In genomic region chr9:21525142-21525936, GRCm38 (mm10) we compare ENCODE assay signal across 17 mouse cellular contexts. TPM values are rescaled to one million over a fixed set of nuclear protein-coding genes. Genes with fewer than 3 reads are reported as not detected.
DNase-seq lines count a peak whose midpoint lies in the region; ATAC-seq and TF ChIP-seq lines count a peak whose summit lies in the region.
"Had no signal": no experiment of that assay in that cellular context is flagged by ENCODE, and none has a peak within 500 bp of the region (broad histone marks: within the 10 kb centered on the region; RNA-seq: fewer than 3 reads in every experiment).

No protein-coding gene starts in this region.

- H3K4me1 ChIP-seq in heart, adult 2 months (ENCODE audit: control insufficient read depth, insufficient read depth, low read length) = no peaks in the 10 kb centered on the region
- no peaks in the 10 kb centered on the region for H3K4me1 ChIP-seq in heart, embryonic 11.5 days (ENCODE audit: control insufficient read depth, insufficient read depth, low read length)
- peaks cover 17% of the 10 kb centered on the region for H3K4me1 ChIP-seq in thymus, adult 2 months (replicated peaks; ENCODE audit: control insufficient read depth, insufficient read depth, low read length)
- H3K4me1 ChIP-seq: embryonic facial prominence, embryonic 12.5 days; limb, embryonic 15.5 days had no signal

- no peak for TF ChIP-seq POLR2A in heart, adult 2 months (IDR thresholded peaks at IDR 0.05; ENCODE audit: insufficient read depth, low read depth, low read length)
- TF ChIP-seq POLR2A in thymus, adult 2 months (IDR thresholded peaks at IDR 0.05; ENCODE audit: control insufficient read depth, extremely low read depth, insufficient read depth, low read length, poor library complexity) = no peak

- 50% methylated on average over 7 of the region's 7 CpGs for WGBS in heart, adult 2 months
- 72% methylated on average over 7 of the region's 7 CpGs for WGBS in heart, embryonic 11.5 days (ENCODE audit: insufficient replicate concordance)
- 23% methylated on average over 7 of the region's 7 CpGs for WGBS in thymus, adult 2 months

- H3K9ac ChIP-seq in heart, adult 2 months (ENCODE audit: low read depth, low read length) = no peak overlapping the region
- no peak overlapping the region for H3K9ac ChIP-seq in heart, embryonic 11.5 days (ENCODE audit: low read depth, low read length)
- H3K9ac ChIP-seq: embryonic facial prominence, embryonic 12.5 days; limb, embryonic 15.5 days had no signal

- H3K9me3 ChIP-seq in heart, embryonic 11.5 days (replicated peaks; ENCODE audit: control insufficient read depth, low read length) = no peaks in the 10 kb centered on the region
- H3K9me3 ChIP-seq: embryonic facial prominence, embryonic 12.5 days; hindbrain, embryonic 12.5 days; limb, embryonic 15.5 days had no signal

- DNase-seq in heart, adult 2 months = peak in 1 of 2 experiments; percentile 40
- no peak for DNase-seq in thymus, adult 2 months
- no peak for DNase-seq in thymus, postnatal 14 days
- no peak for DNase-seq in retina, postnatal 1 day
- DNase-seq in adipocyte (ENCODE audit: low spot score) = no peak
- no peak for DNase-seq in urinary bladder, postnatal 4 days (ENCODE audit: low spot score in 2 of 2)
- DNase-seq: adrenal gland, postnatal 25 days; cerebellum, adult 8-10 months; gastrocnemius, postnatal 36 days; kidney, postnatal 14 days; midbrain, embryonic 14.5 days had no signal

- no peak overlapping the region for H3K4me2 ChIP-seq in heart, embryonic 11.5 days
- H3K4me2 ChIP-seq: embryonic facial prominence, embryonic 12.5 days; hindbrain, embryonic 12.5 days; limb, embryonic 15.5 days had no signal

- TF ChIP-seq CTCF in heart, adult 2 months (IDR thresholded peaks at IDR 0.05) = no peak
- TF ChIP-seq CTCF in thymus, adult 2 months (IDR thresholded peaks at IDR 0.05; ENCODE audit: borderline replicate concordance, control insufficient read depth, extremely low read depth, insufficient read depth, low read length, poor library complexity) = no peak

- peak overlapping the region; percentile 12; the same call in 1 of the 2 replicates for H3K27ac ChIP-seq in heart, adult 2 months
- no peak overlapping the region for H3K27ac ChIP-seq in heart, embryonic 11.5 days (ENCODE audit: low read depth, low read length)
- peak overlapping the region; percentile 30; the same call in 1 of the 2 replicates for H3K27ac ChIP-seq in thymus, adult 2 months (ENCODE audit: control insufficient read depth, insufficient read depth, low read length)
- H3K27ac ChIP-seq: embryonic facial prominence, embryonic 12.5 days; hindbrain, embryonic 12.5 days; limb, embryonic 15.5 days had no signal

- H3K79me2 ChIP-seq in heart, adult 2 months (replicated peaks; ENCODE audit: control insufficient read depth, insufficient read depth, low read length) = no peaks in the 10 kb centered on the region

- no peak for ATAC-seq in heart, embryonic 11.5 days (replicated peaks; ENCODE audit: insufficient number of reproducible peaks, low FRiP score, low TSS enrichment)
- peak; percentile 45 for ATAC-seq in megakaryocyte, adult 5-6 weeks (ENCODE audit: poor library complexity, severe bottlenecking)
- ATAC-seq: forebrain, embryonic 14.5 days had no signal

- no peaks in the 10 kb centered on the region for H3K27me3 ChIP-seq in heart, adult 2 months (ENCODE audit: control insufficient read depth, insufficient read depth, low read length)
- no peaks in the 10 kb centered on the region for H3K27me3 ChIP-seq in heart, embryonic 11.5 days (ENCODE audit: control insufficient read depth, insufficient read depth, low read length)
- H3K27me3 ChIP-seq in thymus, adult 2 months (ENCODE audit: control insufficient read depth, insufficient read depth, low read length) = no peaks in the 10 kb centered on the region
- H3K27me3 ChIP-seq: embryonic facial prominence, embryonic 12.5 days; hindbrain, embryonic 12.5 days; limb, embryonic 15.5 days had no signal

- no peak for TF ChIP-seq EP300 in heart, adult 2 months (IDR thresholded peaks at IDR 0.05; ENCODE audit: insufficient read depth, low read depth, low read length)

- no peak overlapping the region for H3K4me3 ChIP-seq in heart, adult 2 months
- no peak overlapping the region for H3K4me3 ChIP-seq in heart, embryonic 11.5 days (ENCODE audit: low read depth, low read length)
- peak overlapping the region; percentile 72; the same call in 1 of the 2 replicates for H3K4me3 ChIP-seq in thymus, adult 2 months (ENCODE audit: control insufficient read depth, insufficient read depth, low read length)
- H3K4me3 ChIP-seq: embryonic facial prominence, embryonic 12.5 days; hindbrain, embryonic 12.5 days; limb, embryonic 15.5 days had no signal

- intact Hi-C loops in heart, adult 2 months (cut with DNase I) = no loop called here

- no peaks in the 10 kb centered on the region for H3K36me3 ChIP-seq in heart, adult 2 months (ENCODE audit: control insufficient read depth, insufficient read depth, low read length)
- H3K36me3 ChIP-seq in heart, embryonic 11.5 days (ENCODE audit: control insufficient read depth, insufficient read depth, low read length) = no peaks in the 10 kb centered on the region
- no peaks in the 10 kb centered on the region for H3K36me3 ChIP-seq in thymus, adult 2 months (ENCODE audit: control insufficient read depth, insufficient read depth, low read length)

RNA-seq across cellular contexts. Expression of gene AB124611, which starts 0.6 kb away (rescaled TPM):
- 1 to 10 TPM; 1.4 to 2.4 TPM for total RNA-seq in heart, adult 2 months (2021)
- 1.5 TPM in 2 replicates for polyA plus RNA-seq in heart, adult 2 months (2012; rRNA removed)
- polyA plus RNA-seq in heart, embryonic 11.5 days (2014; fragmentation: Nextera tagmentation; extraction: Ambion mirVana) = 1.5 and 1.7 TPM in 2 replicates
- polyA plus RNA-seq in thymus, adult 2 months (2012; rRNA removed) = 29.5 and 31.1 TPM in 2 replicates
- total RNA-seq in megakaryocyte, adult 5-6 weeks (2015) = 179 and 187 TPM in 2 replicates
- total RNA-seq in megakaryocyte, adult 5-6 weeks (2017) = 290 and 296 TPM in 2 replicates

RNA-seq across cellular contexts. Expression of gene Tmed1, which starts 15.3 kb away (rescaled TPM):
- 10 to 100 TPM; 40.9 to 47.2 TPM for total RNA-seq in heart, adult 2 months (2021)
- polyA plus RNA-seq in heart, adult 2 months (2012; rRNA removed) = 48.1 and 58.9 TPM in 2 replicates
- 79.8 and 80.9 TPM in 2 replicates for polyA plus RNA-seq in heart, embryonic 11.5 days (2014; fragmentation: Nextera tagmentation; extraction: Ambion mirVana)
- polyA plus RNA-seq in thymus, adult 2 months (2012; rRNA removed) = 12.8 and 17.0 TPM in 2 replicates
- total RNA-seq in megakaryocyte, adult 5-6 weeks (2015) = 5.4 and 6.2 TPM in 2 replicates
- 8.7 and 9.3 TPM in 2 replicates for total RNA-seq in megakaryocyte, adult 5-6 weeks (2017)

RNA-seq across cellular contexts. Expression of gene Carm1, which starts 21.4 kb away (rescaled TPM):
- 10 to 100 TPM; 61.5 to 66.5 TPM for total RNA-seq in heart, adult 2 months (2021)
- polyA plus RNA-seq in heart, adult 2 months (2012; rRNA removed) = 65.4 and 77.6 TPM in 2 replicates
- 44.0 and 47.2 TPM in 2 replicates for polyA plus RNA-seq in heart, embryonic 11.5 days (2014; fragmentation: Nextera tagmentation; extraction: Ambion mirVana)
- 98.5 and 112 TPM in 2 replicates for polyA plus RNA-seq in thymus, adult 2 months (2012; rRNA removed)
- total RNA-seq in megakaryocyte, adult 5-6 weeks (2015) = 19.1 and 26.3 TPM in 2 replicates
- total RNA-seq in megakaryocyte, adult 5-6 weeks (2017) = 8.5 and 14.1 TPM in 2 replicates

Comparison
In these comparisons a context has a peak if more than half of its experiments do, and no peak if none do; other contexts are left out.
1. RNA of gene AB124611, which starts 0.6 kb away (polyA plus RNA-seq): 29.5 to 31.1 TPM in thymus, adult 2 months; 1.5 to 1.7 TPM in heart, embryonic 11.5 days and 1.5 TPM in heart, adult 2 months; every median in the first group is over 10 times any median in the second.